Mouse (Mus musculus): Measurements from ENCODE around the gene Mup21.
"Not testable (repeated sequence)": the region's sequence is repeated elsewhere in the genome, so short reads cannot be mapped to it uniquely, and the experiment has no call there.

Gene Mup21

DNA sequence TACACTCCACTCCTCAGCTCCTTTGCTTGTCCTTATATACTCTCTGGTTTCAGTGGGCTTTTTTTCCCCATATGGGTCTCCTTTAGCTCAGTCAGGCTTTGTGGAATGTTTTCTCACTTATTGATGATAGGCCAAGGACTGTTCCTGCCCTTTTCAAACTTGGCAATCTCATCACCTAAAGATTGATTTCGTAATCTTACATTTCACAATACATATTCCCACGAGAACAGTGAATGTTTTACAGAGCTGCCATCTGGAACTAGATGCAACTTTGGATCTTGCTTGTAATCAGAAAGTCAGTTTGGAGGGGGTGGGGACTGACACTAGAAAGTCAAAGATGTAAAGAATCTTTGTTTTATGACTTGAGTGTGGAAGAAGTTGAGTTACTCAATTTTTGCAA, at the start of gene Mup21:
TSS of gene Mup21 (minus strand) at position 53 of the 400 bp plus-strand sequence.
- no peak for DNase-seq

DNA sequence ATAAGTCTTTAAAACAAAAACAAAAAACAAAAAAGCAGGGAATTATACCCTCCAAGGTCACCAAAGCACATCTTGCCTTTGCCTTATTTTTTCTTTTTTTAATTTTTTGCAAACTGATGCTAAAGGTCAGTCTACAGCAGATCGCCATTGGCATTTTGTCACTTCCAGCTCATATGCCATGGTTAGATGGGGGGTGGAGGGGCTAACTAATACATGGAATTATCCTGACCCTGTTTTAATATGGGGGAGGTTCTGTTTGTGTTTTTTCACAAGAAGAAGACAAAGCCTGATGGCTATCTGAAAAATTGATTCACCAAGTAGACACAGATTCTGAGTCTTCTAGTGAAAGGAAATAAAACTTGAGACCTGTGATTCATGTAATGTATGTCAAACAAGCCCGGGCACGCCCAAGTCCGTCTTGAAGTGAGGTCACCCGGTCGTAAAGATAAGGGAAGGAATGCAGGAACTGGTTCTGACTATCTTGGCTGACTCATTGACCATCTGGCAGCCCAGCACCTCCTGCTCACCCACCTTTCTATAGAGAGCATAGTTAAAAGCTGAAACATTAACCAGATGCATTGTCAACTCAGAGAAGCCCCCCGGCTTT, 49.4 kb upstream of the Mup21 start:
- no peak for DNase-seq

DNA sequence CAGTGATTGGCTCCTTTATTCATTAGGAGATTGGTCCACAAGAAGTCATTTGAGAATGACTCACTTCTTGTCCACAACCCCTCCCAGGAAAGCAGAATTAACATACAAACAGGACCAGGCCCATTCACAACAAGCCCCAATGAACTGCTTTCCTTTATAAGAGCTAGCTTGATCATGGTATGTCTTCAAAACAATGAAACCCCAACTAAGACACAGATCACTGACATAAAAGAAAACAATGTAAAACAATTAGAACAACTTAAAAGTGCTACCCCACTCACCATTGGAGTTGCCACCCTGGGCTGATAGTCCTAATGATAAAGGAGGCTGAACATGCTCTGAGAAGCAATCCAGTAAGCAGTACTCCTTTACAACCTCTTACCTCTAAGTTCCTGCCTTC, 38.1 kb upstream of the Mup21 start:
- no peak for DNase-seq

DNA sequence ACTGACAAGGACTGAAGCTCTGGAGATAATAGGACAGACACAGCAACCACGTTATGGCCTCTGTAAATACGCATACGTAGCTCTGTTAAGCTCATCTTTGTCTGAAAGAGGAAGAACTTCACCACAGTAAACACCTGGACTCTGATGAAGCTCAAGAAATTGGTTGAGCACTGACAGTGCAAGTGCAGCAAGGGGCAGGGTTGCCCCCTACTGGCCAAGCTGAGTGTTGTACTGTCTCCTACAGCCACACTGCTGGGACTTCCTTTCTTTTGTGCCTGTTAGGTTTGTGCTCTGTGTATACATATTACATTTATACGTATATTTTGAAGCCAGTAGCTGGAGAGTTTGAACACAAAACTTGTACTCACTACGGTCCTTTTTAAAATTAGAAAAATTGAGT, 26.6 kb upstream of the Mup21 start:
- DNase-seq, result no peak

DNA sequence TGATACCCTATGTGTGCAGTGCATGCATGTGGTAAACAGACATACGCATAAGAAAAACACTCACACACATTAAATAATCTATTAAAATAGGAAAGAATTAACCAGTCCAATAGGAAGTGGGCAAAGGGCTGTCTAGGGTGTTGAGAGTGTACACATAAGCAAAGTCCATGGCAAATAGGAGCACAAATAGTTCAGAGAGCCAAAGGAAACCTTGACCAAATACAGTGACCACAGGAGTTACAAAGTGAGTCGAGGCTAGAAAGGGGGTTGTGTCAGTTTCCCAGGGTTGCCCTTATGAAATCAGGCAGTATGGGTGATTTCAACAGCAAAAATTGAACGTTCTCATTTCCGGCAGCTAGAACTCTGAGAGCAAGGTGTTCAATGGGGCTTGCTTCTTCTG, 23.8 kb upstream of the Mup21 start:
- no peak for DNase-seq

DNA sequence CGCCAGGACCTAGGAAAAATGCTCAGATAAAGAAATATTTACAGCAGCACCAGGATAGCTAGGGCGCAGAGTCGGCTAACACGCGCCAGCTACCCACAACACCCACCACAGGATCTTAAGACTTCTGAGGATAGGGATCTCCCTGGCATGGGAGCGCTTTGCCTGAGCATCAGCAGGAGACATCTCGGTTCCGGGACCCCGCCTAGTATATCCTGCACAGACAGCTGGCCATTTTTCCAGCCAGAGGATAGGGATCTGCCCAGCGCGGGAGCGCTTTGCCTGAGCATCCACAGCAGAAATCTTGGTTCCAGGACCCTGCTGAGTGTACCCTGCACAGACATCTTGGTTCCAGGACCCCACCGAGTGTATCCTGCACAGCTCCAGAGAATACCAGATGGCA, 17.0 kb upstream of the Mup21 start:
- DNase-seq, result not testable (repeated sequence)

DNA sequence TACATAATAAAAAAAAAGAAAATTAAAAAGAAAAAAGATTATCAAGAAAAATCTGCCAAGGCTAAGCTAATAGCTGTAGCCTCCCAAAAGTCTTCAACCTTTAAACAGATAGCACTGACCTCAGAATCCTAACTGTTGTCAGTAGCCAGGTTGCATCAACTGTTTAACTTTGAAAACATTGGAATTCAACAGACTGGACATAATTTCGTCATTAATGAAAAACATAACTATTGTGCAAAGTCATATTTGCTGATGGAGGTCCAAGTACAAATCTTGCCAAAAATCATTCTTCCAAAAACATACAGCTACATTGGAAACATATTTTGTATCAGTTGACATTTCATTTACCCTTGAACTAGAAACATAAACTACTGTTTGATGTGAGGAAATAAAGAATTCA, 7.7 kb upstream of the Mup21 start:
- DNase-seq, result no peak

DNA sequence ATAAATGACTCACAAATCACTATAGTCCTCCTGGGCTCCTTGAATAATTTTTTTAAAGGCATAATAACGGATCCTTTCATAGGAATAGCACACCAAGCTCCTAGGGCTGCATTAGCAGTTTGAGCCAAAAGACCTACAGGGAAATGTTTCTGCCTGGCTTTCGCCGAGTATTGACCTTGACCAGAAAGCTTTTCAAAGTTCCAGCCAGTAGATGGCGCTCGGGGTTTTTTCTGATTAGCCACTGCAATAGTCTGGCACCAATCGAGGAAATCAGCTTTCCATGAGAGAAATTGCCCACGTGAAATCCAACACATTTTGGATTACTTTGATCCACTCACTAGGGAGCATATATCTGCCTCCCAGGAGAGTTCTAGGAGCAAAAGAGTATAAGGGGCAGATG, 17.0 kb downstream of the Mup21 start:
- DNase-seq, result peak in 1 of 2 experiments; percentile 31

DNA sequence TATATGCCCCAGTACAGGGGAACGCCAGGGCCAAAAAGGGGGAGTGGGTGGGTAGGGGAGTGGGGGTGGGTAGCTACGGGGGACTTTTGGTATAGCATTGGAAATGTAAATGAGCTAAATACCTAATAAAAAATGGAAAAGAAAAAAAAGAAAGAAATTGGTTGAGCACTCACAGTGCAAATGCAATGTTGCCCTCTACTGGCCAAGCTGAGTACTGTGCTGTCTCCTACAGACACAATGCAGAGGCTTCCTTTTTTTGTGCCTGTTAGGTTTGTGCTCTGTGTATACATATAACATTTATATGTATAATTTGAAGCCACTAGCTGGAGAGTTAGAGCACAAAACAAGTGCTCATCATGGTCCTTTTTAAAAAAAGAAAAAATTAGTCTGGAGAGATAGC, 47.3 kb downstream of the Mup21 start:
- not testable (repeated sequence) for DNase-seq
